Mouse (Mus musculus): ENCODE measurements around the gene Galk2. TPM values are rescaled to one million over a fixed set of nuclear protein-coding genes. Genes with fewer than 3 reads are reported as not detected.

Gene Galk2
- polyA plus RNA-seq, 1 experiment from 2014 or later, result 26.8 TPM

GRCm38 (mm10) chr2:125923346-125923745 is 64.4 kb downstream of the Galk2 start:
- Histone ChIP-seq H3K36me3 (no peaks in the 10 kb centered on the region), H3K4me2 (no peak overlapping the region), H3K9me3 (replicated peaks) (no peaks in the 10 kb centered on the region), H3K27me3 (no peaks in the 10 kb centered on the region), H3K27ac (no peak overlapping the region), H3K9ac (no peak overlapping the region), H3K4me1 (replicated peaks) (peaks cover 4% of the 10 kb centered on the region), H3K4me3 (no peak overlapping the region)
- 82% methylated on average over 5 of the region's 5 CpGs for WGBS
- ATAC-seq (replicated peaks; ENCODE audit: insufficient number of reproducible peaks, insufficient read depth, low FRiP score, low read depth), result no peak

- Histone ChIP-seq H3K9me3 (replicated peaks) (no peaks in the 10 kb centered on the region), H3K27me3 (no peaks in the 10 kb centered on the region), H3K4me3 (no peak overlapping the region), H3K4me1 (replicated peaks) (peaks cover 4% of the 10 kb centered on the region), H3K27ac (no peak overlapping the region), H3K4me2 (no peak overlapping the region), H3K36me3 (no peaks in the 10 kb centered on the region), H3K9ac (no peak overlapping the region)
- ATAC-seq (replicated peaks; ENCODE audit: insufficient number of reproducible peaks, insufficient read depth, low FRiP score, low read depth), result no peak
- WGBS, result 51% methylated on average over 1 of the region's 1 CpGs
Measured at GRCm38 (mm10) chr2:125924554-125924953, 65.6 kb downstream of the Galk2 start.

- WGBS, result 57% methylated on average over 3 of the region's 3 CpGs
- H3K9ac ChIP-seq, result no peak overlapping the region
Measured at GRCm38 (mm10) chr2:125925081-125925480, 66.2 kb downstream of the Galk2 start.

GRCm38 (mm10) chr2:125929396-125929795 is 70.5 kb downstream of the Galk2 start:
- Histone ChIP-seq H3K9ac (no peak overlapping the region), H3K4me1 (replicated peaks) (peaks cover 6% of the 10 kb centered on the region; the same call in 1 of the 2 replicates), H3K4me2 (no peak overlapping the region), H3K4me3 (no peak overlapping the region), H3K36me3 (peaks cover 8% of the 10 kb centered on the region; the same call in 1 of the 2 replicates), H3K27me3 (no peaks in the 10 kb centered on the region), H3K27ac (no peak overlapping the region), H3K9me3 (replicated peaks) (no peaks in the 10 kb centered on the region)
- no peak for ATAC-seq (replicated peaks; ENCODE audit: insufficient number of reproducible peaks, insufficient read depth, low FRiP score, low read depth)
- WGBS, result 83% methylated on average over 3 of the region's 3 CpGs

More at GRCm38 (mm10) chr2:125925081-125925480, 66.2 kb downstream of the Galk2 start:
- no peak overlapping the region for H3K4me3 ChIP-seq
- no peaks in the 10 kb centered on the region for H3K9me3 ChIP-seq (replicated peaks)
- H3K36me3 ChIP-seq, result no peaks in the 10 kb centered on the region
- no peak for ATAC-seq (replicated peaks; ENCODE audit: insufficient number of reproducible peaks, insufficient read depth, low FRiP score, low read depth)
- no peak overlapping the region for H3K4me2 ChIP-seq
- H3K4me1 ChIP-seq (replicated peaks), result peaks cover 4% of the 10 kb centered on the region
- no peaks in the 10 kb centered on the region for H3K27me3 ChIP-seq
- H3K27ac ChIP-seq, result no peak overlapping the region

GRCm38 (mm10) chr2:125929872-125930271 is 71.0 kb downstream of the Galk2 start:
- H3K4me2 ChIP-seq, result no peak overlapping the region
- H3K4me1 ChIP-seq (replicated peaks), result peaks cover 6% of the 10 kb centered on the region; the same call in 1 of the 2 replicates
- no peaks in the 10 kb centered on the region for H3K27me3 ChIP-seq
- H3K36me3 ChIP-seq, result peaks cover 8% of the 10 kb centered on the region; the same call in 1 of the 2 replicates
- ATAC-seq (replicated peaks; ENCODE audit: insufficient number of reproducible peaks, insufficient read depth, low FRiP score, low read depth), result no peak
- 55% methylated on average over 2 of the region's 2 CpGs for WGBS
- no peak overlapping the region for H3K4me3 ChIP-seq
- H3K27ac ChIP-seq, result no peak overlapping the region
- H3K9ac ChIP-seq, result no peak overlapping the region
- H3K9me3 ChIP-seq (replicated peaks), result no peaks in the 10 kb centered on the region

GRCm38 (mm10) chr2:125931193-125931592 is 72.3 kb downstream of the Galk2 start:
- no peak overlapping the region for H3K4me3 ChIP-seq
- no peak for ATAC-seq (replicated peaks; ENCODE audit: insufficient number of reproducible peaks, insufficient read depth, low FRiP score, low read depth)
- H3K9me3 ChIP-seq (replicated peaks), result no peaks in the 10 kb centered on the region
- H3K27me3 ChIP-seq, result no peaks in the 10 kb centered on the region
- H3K4me1 ChIP-seq (replicated peaks), result peaks cover 6% of the 10 kb centered on the region; the same call in 1 of the 2 replicates
- 80% methylated on average over 5 of the region's 5 CpGs for WGBS
- H3K9ac ChIP-seq, result no peak overlapping the region
- no peak overlapping the region for H3K27ac ChIP-seq
- peaks cover 8% of the 10 kb centered on the region; the same call in 1 of the 2 replicates for H3K36me3 ChIP-seq
- no peak overlapping the region for H3K4me2 ChIP-seq

DNA sequence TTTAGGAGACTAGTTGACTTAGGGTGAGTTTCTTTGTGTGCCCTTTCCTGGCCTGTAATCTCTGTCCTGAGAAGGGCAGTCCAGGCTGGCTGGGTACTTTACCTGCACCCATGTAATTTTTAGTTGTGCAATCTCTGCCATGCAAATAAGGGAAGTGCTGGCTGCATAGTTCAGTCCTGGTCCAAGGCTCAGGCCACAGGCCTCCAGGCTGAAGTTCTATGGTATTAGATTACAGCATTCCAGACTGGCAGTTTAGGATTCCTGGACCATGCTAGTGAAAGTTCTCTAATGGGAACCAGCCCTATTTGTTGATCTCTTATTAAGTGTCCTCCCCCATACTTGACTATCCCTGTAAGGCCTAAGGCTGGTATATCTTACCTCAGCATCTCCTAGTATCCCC is 73.8 kb downstream of the Galk2 start:
- Histone ChIP-seq H3K4me1 (replicated peaks) (peaks cover 6% of the 10 kb centered on the region; the same call in 1 of the 2 replicates), H3K4me2 (no peak overlapping the region), H3K9me3 (replicated peaks) (no peaks in the 10 kb centered on the region), H3K36me3 (peaks cover 8% of the 10 kb centered on the region; the same call in 1 of the 2 replicates), H3K27me3 (no peaks in the 10 kb centered on the region), H3K27ac (no peak overlapping the region), H3K9ac (no peak overlapping the region), H3K4me3 (no peak overlapping the region)
- no peak for ATAC-seq (replicated peaks; ENCODE audit: insufficient number of reproducible peaks, insufficient read depth, low FRiP score, low read depth)

- no peak for ATAC-seq (replicated peaks; ENCODE audit: insufficient number of reproducible peaks, insufficient read depth, low FRiP score, low read depth)
Measured at GRCm38 (mm10) chr2:125933977-125934376, 75.1 kb downstream of the Galk2 start.

DNA sequence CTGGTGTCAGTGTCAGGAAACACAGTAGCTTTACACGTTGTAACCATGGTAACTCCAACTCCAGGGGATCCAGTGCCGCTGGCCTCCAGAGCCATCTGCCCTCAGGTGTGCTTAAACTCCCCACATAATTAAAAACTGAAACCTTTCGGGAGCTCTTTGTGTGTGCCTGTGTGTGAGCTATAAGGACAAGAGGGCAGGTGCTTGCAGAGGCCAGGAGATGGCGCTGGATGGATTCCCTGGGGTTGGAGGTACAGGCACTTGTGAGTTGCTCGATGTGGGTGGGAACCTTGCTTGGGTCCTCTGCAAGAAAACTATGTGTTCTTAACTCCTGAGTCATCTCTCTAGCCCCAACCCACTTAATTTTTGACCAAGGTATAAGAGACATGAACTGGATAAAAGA is 77.5 kb downstream of the Galk2 start:
- H3K4me1 ChIP-seq (replicated peaks), result peaks cover 10% of the 10 kb centered on the region
- WGBS, result 66% methylated on average over 5 of the region's 5 CpGs
- no peaks in the 10 kb centered on the region for H3K9me3 ChIP-seq (replicated peaks)
- ATAC-seq (replicated peaks; ENCODE audit: insufficient number of reproducible peaks, insufficient read depth, low FRiP score, low read depth), result no peak
- H3K4me2 ChIP-seq, result no peak overlapping the region
- no peak overlapping the region for H3K27ac ChIP-seq
- H3K4me3 ChIP-seq, result no peak overlapping the region
- no peaks in the 10 kb centered on the region for H3K27me3 ChIP-seq
- H3K36me3 ChIP-seq, result peaks cover 3% of the 10 kb centered on the region; the same call in 1 of the 2 replicates
- no peak overlapping the region for H3K9ac ChIP-seq

More at GRCm38 (mm10) chr2:125933977-125934376, 75.1 kb downstream of the Galk2 start:
- no peaks in the 10 kb centered on the region for H3K9me3 ChIP-seq (replicated peaks)
- peaks cover 6% of the 10 kb centered on the region; the same call in 1 of the 2 replicates for H3K4me1 ChIP-seq (replicated peaks)
- no peak overlapping the region for H3K27ac ChIP-seq
- no peak overlapping the region for H3K4me2 ChIP-seq
- H3K36me3 ChIP-seq, result peaks cover 8% of the 10 kb centered on the region; the same call in 1 of the 2 replicates
- WGBS, result 62% methylated on average over 3 of the region's 3 CpGs
- no peak overlapping the region for H3K9ac ChIP-seq
- H3K4me3 ChIP-seq, result no peak overlapping the region
- no peaks in the 10 kb centered on the region for H3K27me3 ChIP-seq

DNA sequence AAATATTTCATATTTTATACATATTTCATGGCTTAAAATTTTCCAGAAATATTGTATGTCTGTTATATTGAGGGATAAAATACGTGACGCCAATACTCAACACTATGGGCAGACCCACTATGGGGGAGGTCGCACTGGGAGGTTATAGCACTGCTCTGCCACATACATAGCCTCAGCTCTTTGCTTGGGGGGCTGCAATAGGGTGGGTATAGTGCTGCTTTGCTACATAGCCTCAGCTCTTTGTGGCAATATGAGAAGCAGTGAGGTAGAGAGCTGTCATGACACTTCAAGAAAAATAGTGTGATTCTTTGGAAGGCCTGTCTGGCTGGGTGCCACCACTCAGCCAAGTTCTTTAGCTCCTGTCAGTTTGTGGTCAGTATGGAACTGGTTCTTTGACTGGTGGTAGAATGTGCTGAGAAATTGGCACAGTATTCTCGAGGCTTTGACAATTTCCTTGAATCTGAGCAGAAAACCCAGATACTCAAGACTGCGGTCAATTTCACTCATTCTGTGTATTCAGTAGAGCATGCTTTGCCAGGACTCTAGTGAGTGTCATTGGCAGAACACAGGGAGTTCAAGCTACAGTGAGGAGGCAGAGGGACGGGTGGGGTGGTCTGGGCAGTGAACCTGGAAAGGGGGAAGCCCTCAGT is 80.2 kb downstream of the Galk2 start:
- H3K9me3 ChIP-seq (replicated peaks), result no peaks in the 10 kb centered on the region
- no peak overlapping the region for H3K4me2 ChIP-seq
- no peak overlapping the region for H3K4me3 ChIP-seq
- H3K4me1 ChIP-seq (replicated peaks), result peaks cover 5% of the 10 kb centered on the region; the same call in 1 of the 2 replicates
- H3K9ac ChIP-seq, result no peak overlapping the region
- H3K27ac ChIP-seq, result no peak overlapping the region
- ATAC-seq (replicated peaks; ENCODE audit: insufficient number of reproducible peaks, insufficient read depth, low FRiP score, low read depth), result no peak
- H3K36me3 ChIP-seq, result no peaks in the 10 kb centered on the region
- no peaks in the 10 kb centered on the region for H3K27me3 ChIP-seq
- 85% methylated on average over 6 of the region's 6 CpGs for WGBS

GRCm38 (mm10) chr2:125941111-125941785 is 82.3 kb downstream of the Galk2 start:
- no peak overlapping the region for H3K27ac ChIP-seq
- H3K4me3 ChIP-seq, result no peak overlapping the region
- no peak for ATAC-seq (replicated peaks; ENCODE audit: insufficient number of reproducible peaks, insufficient read depth, low FRiP score, low read depth)
- no peaks in the 10 kb centered on the region for H3K9me3 ChIP-seq (replicated peaks)
- H3K27me3 ChIP-seq, result no peaks in the 10 kb centered on the region
- H3K9ac ChIP-seq, result no peak overlapping the region
- peaks cover 5% of the 10 kb centered on the region; the same call in 1 of the 2 replicates for H3K4me1 ChIP-seq (replicated peaks)
- H3K36me3 ChIP-seq, result no peaks in the 10 kb centered on the region
- H3K4me2 ChIP-seq, result no peak overlapping the region
- WGBS, result 58% methylated on average over 6 of the region's 6 CpGs

All from heart, embryonic 15.5 days (tissue).